Mouse (Mus musculus) thymus, adult 2 months (tissue): ENCODE data around the gene Rptor.

Source experiments
- CTCF ChIP-seq: fragments of 200-500 bp; IDR thresholded peaks from 2 replicates; pipeline ENCODE4 v1.5.1; 2012; ENCODE audit warnings: mild to moderate bottlenecking, control low read depth, low read length, moderate library complexity, borderline replicate concordance; ENCODE audit not compliant: control insufficient read depth, poor library complexity, insufficient read depth; ENCODE audit errors: extremely low read depth
- POLR2A ChIP-seq: fragments of 200-500 bp; IDR thresholded peaks from 2 replicates; pipeline ENCODE4 v1.6.1; 2012; ENCODE audit warnings: mild to moderate bottlenecking, low read length, control low read depth, moderate library complexity; ENCODE audit not compliant: control insufficient read depth, poor library complexity, insufficient read depth; ENCODE audit errors: extremely low read depth

GRCm38 (mm10) chr11:119925176-119925575, 322.5 kb downstream of the Rptor start:
- TF ChIP-seq POLR2A (no peak), CTCF (no peak)
